Mouse (Mus musculus) heart, embryonic 12.5 days (tissue): ENCODE measurements around the gene Taf1c. TPM values are rescaled to one million over a fixed set of nuclear protein-coding genes. Genes with fewer than 3 reads are reported as not detected.

Experiments used
- ATAC-seq: fragments of 200-750 bp; cut with Nextera tagmentation; 2 replicates; pipeline ENCODE4 v1.8.0; 2017; ENCODE audit warnings: moderate TSS enrichment, moderate library complexity; ENCODE audit not compliant: insufficient number of reproducible peaks, low FRiP score
- H3K27ac ChIP-seq: fragments of 300-500 bp; sonication (generic); 2 replicates; pipeline ENCODE4 v1.5.1; 2016; ENCODE audit warnings: mild to moderate bottlenecking, moderate library complexity; ENCODE audit not compliant: poor library complexity, severe bottlenecking
- H3K27me3 ChIP-seq: fragments of 300-500 bp; sonication (generic); replicated peaks from 2 replicates; pipeline ENCODE4 v1.6.1; 2016; ENCODE audit warnings: mild to moderate bottlenecking, moderate library complexity
- H3K36me3 ChIP-seq: fragments of 300-500 bp; sonication (generic); 2 replicates; pipeline ENCODE4 v1.6.1; 2016; ENCODE audit warnings: mild to moderate bottlenecking, moderate library complexity
- H3K4me1 ChIP-seq: fragments of 300-500 bp; sonication (generic); replicated peaks from 2 replicates; pipeline ENCODE4 v1.6.1; 2016; ENCODE audit warnings: mild to moderate bottlenecking
- H3K4me2 ChIP-seq: fragments of 300-500 bp; sonication (generic); 2 replicates; pipeline ENCODE4 v1.6.1; 2016; ENCODE audit warnings: mild to moderate bottlenecking, moderate library complexity
- H3K4me3 ChIP-seq: fragments of 300-500 bp; sonication (generic); 2 replicates; pipeline ENCODE4 v1.5.1; 2016; ENCODE audit warnings: mild to moderate bottlenecking
- H3K9ac ChIP-seq: fragments of 300-500 bp; sonication (generic); 2 replicates; pipeline ENCODE4 v1.6.1; 2016; ENCODE audit warnings: mild to moderate bottlenecking, moderate library complexity
- H3K9me3 ChIP-seq: fragments of 300-500 bp; sonication (generic); replicated peaks from 2 replicates; pipeline ENCODE4 v1.6.1; 2016; ENCODE audit warnings: mild to moderate bottlenecking, moderate library complexity
- WGBS: fragments of 180-500 bp; shearing (Covaris S2); methylation state at CpG from one replicate; pipeline ENCODE4 v1.1.7; 2016; 5-methylcytosine and 5-hydroxymethylcytosine counted together
- polyA plus RNA-seq: library from polyadenylated mRNA; unstranded; fragments of >200 nt; fragmentation: Nextera tagmentation; extraction: Ambion mirVana; gene quantifications from 2 replicates; pipeline ENCODE4 v1.2.1, GENCODE M21; 2016

Gene Taf1c
- polyA plus RNA-seq, 1 experiment from 2014 or later: 8.6 TPM

- Histone ChIP-seq H3K4me3 (no peak overlapping the region), H3K36me3 (no peaks in the 10 kb centered on the region), H3K27ac (no peak overlapping the region), H3K4me1 (peaks cover 16% of the 10 kb centered on the region), H3K4me2 (no peak overlapping the region), H3K27me3 (peaks cover 21% of the 10 kb centered on the region; the same call in 1 of the 2 replicates), H3K9me3 (no peaks in the 10 kb centered on the region), H3K9ac (no peak overlapping the region)
- 86% methylated on average over 8 of the region's 8 CpGs for whole genome bisulfite sequencing
- no peak for ATAC-seq
Measured at GRCm38 (mm10) chr8:119623061-119623460, 18.0 kb upstream of the Taf1c start.

DNA sequence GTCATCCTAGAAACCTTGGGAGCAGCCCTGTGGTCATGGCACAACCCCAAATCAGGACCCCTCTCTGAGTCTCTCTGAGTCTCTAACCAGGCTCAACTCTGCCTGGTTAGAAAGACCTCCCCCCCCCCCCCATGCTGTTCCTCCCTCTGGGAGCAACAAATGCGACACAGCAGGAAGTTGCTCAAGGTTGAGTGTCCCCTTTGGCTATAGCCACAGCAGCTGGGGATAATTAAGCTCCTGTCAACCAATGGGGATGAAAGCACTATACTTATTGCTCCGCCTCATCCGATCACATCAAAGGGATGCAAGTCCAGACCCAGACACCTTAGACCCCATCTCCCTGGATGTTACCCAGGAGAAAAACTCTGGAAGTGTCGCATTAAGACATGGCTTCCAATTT lies 17.5 kb upstream of the Taf1c start:
- Histone ChIP-seq H3K9ac (no peak overlapping the region), H3K4me3 (no peak overlapping the region), H3K27me3 (peaks cover 21% of the 10 kb centered on the region; the same call in 1 of the 2 replicates), H3K4me1 (peaks cover 16% of the 10 kb centered on the region), H3K9me3 (no peaks in the 10 kb centered on the region), H3K36me3 (no peaks in the 10 kb centered on the region), H3K27ac (no peak overlapping the region), H3K4me2 (no peak overlapping the region)
- 67% methylated on average over 4 of the region's 4 CpGs for WGBS
- no peak for ATAC-seq

GRCm38 (mm10) chr8:119620848-119621465 lies 15.9 kb upstream of the Taf1c start:
- Histone ChIP-seq H3K9ac (no peak overlapping the region), H3K4me2 (no peak overlapping the region), H3K4me1 (peaks cover 16% of the 10 kb centered on the region), H3K36me3 (no peaks in the 10 kb centered on the region), H3K9me3 (no peaks in the 10 kb centered on the region), H3K27me3 (peaks cover 31% of the 10 kb centered on the region), H3K4me3 (no peak overlapping the region), H3K27ac (no peak overlapping the region)
- no peak for ATAC-seq
- WGBS: 60% methylated on average over 14 of the region's 14 CpGs

DNA sequence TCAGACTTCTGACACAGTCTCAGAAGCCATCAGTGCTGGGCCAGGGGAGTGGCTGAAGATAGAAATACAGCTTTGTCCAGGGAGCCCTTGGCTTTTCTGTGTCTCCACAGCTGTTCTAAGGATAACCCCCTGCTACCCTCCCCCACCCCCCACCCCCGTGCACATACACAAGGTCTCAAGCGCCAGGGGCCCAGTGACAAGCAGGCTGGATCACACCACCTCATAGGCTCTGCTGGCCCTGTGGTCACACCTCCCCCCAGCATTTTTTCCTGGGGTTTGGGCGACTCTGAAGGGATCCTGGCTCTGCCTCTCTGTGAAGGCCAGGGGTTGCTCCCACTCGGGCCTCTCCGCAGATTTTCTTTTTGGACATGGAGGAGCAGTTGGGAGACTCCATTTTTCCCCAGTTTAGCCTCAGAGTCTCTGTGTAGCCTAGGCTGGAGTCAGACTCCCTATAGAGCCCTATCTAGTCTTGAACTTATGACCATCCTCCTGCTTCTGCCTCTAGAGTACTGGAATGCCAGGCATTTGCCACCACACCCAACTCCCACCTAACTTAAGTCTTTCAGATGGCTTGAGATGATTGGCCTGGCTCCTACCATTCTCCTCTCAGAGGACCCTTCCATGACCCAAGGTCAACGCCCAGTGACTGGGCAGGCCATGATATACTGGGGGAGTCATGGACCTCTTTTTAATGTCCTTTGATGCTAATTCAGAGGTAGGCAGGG lies 15.3 kb upstream of the Taf1c start:
- ATAC-seq: no peak
- WGBS: 53% methylated on average over 6 of the region's 6 CpGs
- H3K27me3 ChIP-seq: peaks cover 31% of the 10 kb centered on the region

GRCm38 (mm10) chr8:119618887-119619286 lies 13.9 kb upstream of the Taf1c start:
- no peak for ATAC-seq
- Histone ChIP-seq H3K4me1 (peaks cover 16% of the 10 kb centered on the region), H3K4me3 (no peak overlapping the region), H3K9ac (no peak overlapping the region), H3K27me3 (peaks cover 28% of the 10 kb centered on the region), H3K27ac (no peak overlapping the region), H3K4me2 (no peak overlapping the region), H3K9me3 (no peaks in the 10 kb centered on the region), H3K36me3 (no peaks in the 10 kb centered on the region)
- 47% methylated on average over 5 of the region's 5 CpGs for WGBS

More for the DNA sequence above, 15.3 kb upstream of the Taf1c start:
- H3K9me3 ChIP-seq: no peaks in the 10 kb centered on the region
- peaks cover 16% of the 10 kb centered on the region for H3K4me1 ChIP-seq
- H3K36me3 ChIP-seq: no peaks in the 10 kb centered on the region
- no peak overlapping the region for H3K9ac ChIP-seq
- H3K27ac ChIP-seq: no peak overlapping the region
- H3K4me2 ChIP-seq: no peak overlapping the region
- H3K4me3 ChIP-seq: no peak overlapping the region

DNA sequence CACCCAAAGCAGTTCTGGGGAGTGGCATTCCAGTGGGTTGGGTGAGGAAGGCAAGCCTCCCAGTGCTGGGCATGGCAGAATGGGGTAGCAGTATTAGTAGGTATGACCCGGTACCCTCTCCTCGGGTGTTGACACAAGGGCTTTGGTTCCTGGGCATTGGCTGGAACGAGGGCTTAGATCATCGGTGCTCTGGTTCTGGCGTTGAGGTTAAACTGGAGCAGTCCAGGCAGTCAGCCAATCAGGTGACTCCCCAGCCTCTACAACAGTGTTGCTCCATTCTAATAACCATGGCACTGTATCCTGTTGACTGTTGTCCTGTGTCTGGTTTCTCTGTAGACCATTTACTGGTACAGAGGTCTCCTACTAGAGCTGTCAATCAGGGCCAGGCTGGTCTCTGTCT lies 12.6 kb upstream of the Taf1c start:
- Histone ChIP-seq H3K4me2 (no peak overlapping the region), H3K9me3 (no peaks in the 10 kb centered on the region), H3K9ac (no peak overlapping the region), H3K36me3 (no peaks in the 10 kb centered on the region), H3K4me1 (peaks cover 16% of the 10 kb centered on the region), H3K4me3 (no peak overlapping the region), H3K27ac (no peak overlapping the region), H3K27me3 (peaks cover 35% of the 10 kb centered on the region)
- 84% methylated on average over 5 of the region's 5 CpGs for WGBS
- ATAC-seq: no peak

GRCm38 (mm10) chr8:119616811-119617210 lies 11.8 kb upstream of the Taf1c start:
- Histone ChIP-seq H3K36me3 (no peaks in the 10 kb centered on the region), H3K27ac (no peak overlapping the region), H3K27me3 (peaks cover 35% of the 10 kb centered on the region), H3K9ac (no peak overlapping the region), H3K4me1 (peaks cover 16% of the 10 kb centered on the region), H3K4me3 (no peak overlapping the region), H3K9me3 (no peaks in the 10 kb centered on the region), H3K4me2 (no peak overlapping the region)
- ATAC-seq: no peak
- WGBS: 91% methylated on average over 4 of the region's 4 CpGs

GRCm38 (mm10) chr8:119616358-119616757 lies 11.3 kb upstream of the Taf1c start:
- Histone ChIP-seq H3K9ac (no peak overlapping the region), H3K4me1 (peaks cover 13% of the 10 kb centered on the region), H3K27me3 (peaks cover 35% of the 10 kb centered on the region), H3K4me2 (no peak overlapping the region), H3K27ac (no peak overlapping the region), H3K4me3 (no peak overlapping the region), H3K36me3 (no peaks in the 10 kb centered on the region), H3K9me3 (no peaks in the 10 kb centered on the region)
- no peak for ATAC-seq
- WGBS: 65% methylated on average over 7 of the region's 7 CpGs

DNA sequence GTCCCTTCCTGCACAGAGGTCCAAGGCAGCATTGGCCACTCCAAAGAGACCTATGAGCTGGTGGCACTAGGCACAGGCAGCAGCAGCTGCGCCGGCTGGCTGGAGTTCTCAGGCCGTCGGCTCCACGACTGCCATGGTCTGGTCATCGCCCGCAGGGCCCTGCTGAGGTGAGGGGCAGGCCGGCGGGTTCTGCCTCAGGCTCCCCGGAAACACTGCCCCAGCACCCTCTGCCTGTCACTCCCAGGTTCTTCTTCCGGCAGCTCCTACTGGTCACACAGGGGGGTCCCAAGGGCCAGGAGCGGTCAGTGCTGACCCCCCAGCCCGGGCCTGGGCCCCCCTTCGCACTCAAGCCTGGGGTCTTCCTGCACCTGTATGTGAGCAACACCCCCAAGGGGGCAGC lies 10.1 kb upstream of the Taf1c start:
- ATAC-seq: no peak
- Histone ChIP-seq H3K4me1 (peaks cover under 1% of the 10 kb centered on the region; the same call in 1 of the 2 replicates), H3K4me3 (no peak overlapping the region), H3K27me3 (peaks cover 35% of the 10 kb centered on the region), H3K4me2 (no peak overlapping the region), H3K36me3 (no peaks in the 10 kb centered on the region), H3K9me3 (no peaks in the 10 kb centered on the region), H3K27ac (no peak overlapping the region), H3K9ac (no peak overlapping the region)
- WGBS: 69% methylated on average over 14 of the region's 14 CpGs

GRCm38 (mm10) chr8:119612471-119612870 lies 7.4 kb upstream of the Taf1c start, which contains the start of gene Adad2:
TSS of gene Adad2 (plus strand) at chr8:119612747.
- no peak for ATAC-seq
- 70% methylated on average over 26 of the region's 26 CpGs for WGBS
- H3K4me3 ChIP-seq: no peak within 1 kb of the TSS

DNA sequence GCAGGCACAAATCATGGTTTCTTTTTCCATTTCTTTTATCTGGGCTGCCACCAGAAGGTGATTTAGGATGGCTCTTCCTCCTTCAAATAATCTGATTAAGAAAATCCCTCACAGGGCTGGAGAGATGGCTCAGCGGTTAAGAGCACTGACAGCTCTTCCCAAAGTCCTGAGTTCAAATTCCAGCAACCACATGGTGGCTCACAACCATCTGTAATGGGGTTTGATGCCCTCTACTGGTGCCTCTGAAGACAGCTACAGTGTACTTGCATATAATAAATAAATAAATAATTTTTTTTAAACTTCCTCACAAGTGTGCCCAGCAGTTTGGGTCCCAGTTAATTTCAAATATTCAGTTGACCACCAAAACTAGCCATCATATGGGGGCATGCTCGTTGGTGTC lies 1.2 kb upstream of the Taf1c start:
- Histone ChIP-seq H3K27ac (no peak overlapping the region), H3K9me3 (peaks cover 12% of the 10 kb centered on the region), H3K9ac (no peak overlapping the region), H3K4me1 (peaks cover 11% of the 10 kb centered on the region), H3K36me3 (peaks cover 16% of the 10 kb centered on the region), H3K4me3 (no peak overlapping the region), H3K4me2 (no peak overlapping the region), H3K27me3 (no peaks in the 10 kb centered on the region)
- ATAC-seq: no peak
- 81% methylated on average over 2 of the region's 2 CpGs for WGBS

More at GRCm38 (mm10) chr8:119612471-119612870, 7.4 kb upstream of the Taf1c start, which contains the start of gene Adad2:
- H3K9ac ChIP-seq: no peak within 1 kb of the TSS
- H3K27me3 ChIP-seq: peaks cover 35% of the 10 kb centered on the region
- no peaks in the 10 kb centered on the region for H3K36me3 ChIP-seq
- no peak within 1 kb of the TSS for H3K4me2 ChIP-seq
- no peak within 1 kb of the TSS for H3K27ac ChIP-seq
- peaks cover 12% of the 10 kb centered on the region for H3K9me3 ChIP-seq
- no peaks in the 10 kb centered on the region for H3K4me1 ChIP-seq
